Mouse (Mus musculus) frontal cortex, adult 2 months (tissue): ENCODE data around the gene Trmt44. TPM values are rescaled to one million over a fixed set of nuclear protein-coding genes. Genes with fewer than 3 reads are reported as not detected.

Experiments used
- DNase-seq, 2 experiments: peaks; one replicate each; pipeline ENCODE4 v3.0.0; 2022; ENCODE audit warnings: low spot score in 1 of 2; ENCODE audit errors: extremely low spot score in 1 of 2
- polyA plus RNA-seq: library from polyadenylated mRNA; depleted of rRNA; stranded (reverse); fragments of >200 nt; gene quantifications from 2 replicates; pipeline ENCODE4 v1.2.3, GENCODE M21; 2012; rRNA removed

The Trmt44 gene
- 5.5 and 6.8 TPM in 2 replicates for polyA plus RNA-seq

GRCm38 (mm10) chr5:35574653-35575599 lies at the start of gene Trmt44:
Trmt44 (minus strand) TSS chr5:35575070.
- DNase-seq, result peak; percentile 88 to 96

- no peak for DNase-seq
These were observed 49.0 kb upstream of the Trmt44 start for GRCm38 (mm10) chr5:35623831-35624230.

GRCm38 (mm10) chr5:35621114-35621513 lies 46.2 kb upstream of the Trmt44 start:
- no peak for DNase-seq

GRCm38 (mm10) chr5:35616943-35617342 lies 42.1 kb upstream of the Trmt44 start:
- DNase-seq, result no peak

GRCm38 (mm10) chr5:35612722-35613121 lies 37.9 kb upstream of the Trmt44 start:
- no peak for DNase-seq

GRCm38 (mm10) chr5:35611900-35612299 lies 37.0 kb upstream of the Trmt44 start:
- DNase-seq, result no peak

- DNase-seq, result no peak
These were observed 36.3 kb upstream of the Trmt44 start for GRCm38 (mm10) chr5:35611170-35611569.

GRCm38 (mm10) chr5:35610381-35610780 lies 35.5 kb upstream of the Trmt44 start:
- DNase-seq, result no peak

- no peak for DNase-seq
These were observed 35.1 kb upstream of the Trmt44 start for GRCm38 (mm10) chr5:35609971-35610370.

GRCm38 (mm10) chr5:35609381-35609780 lies 34.5 kb upstream of the Trmt44 start:
- no peak for DNase-seq

GRCm38 (mm10) chr5:35608559-35608958 lies 33.7 kb upstream of the Trmt44 start:
- no peak for DNase-seq

- peak in 1 of 2 experiments; percentile 24 for DNase-seq
These were observed 32.9 kb upstream of the Trmt44 start for GRCm38 (mm10) chr5:35607784-35608183.

- no peak for DNase-seq
These were observed 31.9 kb upstream of the Trmt44 start for GRCm38 (mm10) chr5:35606800-35607199.

- DNase-seq, result no peak
These were observed 30.5 kb upstream of the Trmt44 start for GRCm38 (mm10) chr5:35605355-35605754.

- DNase-seq, result no peak
These were observed 26.7 kb upstream of the Trmt44 start for GRCm38 (mm10) chr5:35601526-35601925.

- DNase-seq, result no peak
These were observed 25.4 kb upstream of the Trmt44 start for GRCm38 (mm10) chr5:35600233-35600632.

- no peak for DNase-seq
These were observed 21.6 kb upstream of the Trmt44 start for GRCm38 (mm10) chr5:35596169-35597160.

- DNase-seq, result peak in 1 of 2 experiments; percentile 88
These were observed 20.8 kb upstream of the Trmt44 start for GRCm38 (mm10) chr5:35595706-35596105.

- no peak for DNase-seq
These were observed 19.9 kb upstream of the Trmt44 start for GRCm38 (mm10) chr5:35594768-35595167.

GRCm38 (mm10) chr5:35593272-35593671 lies 18.4 kb upstream of the Trmt44 start:
- no peak for DNase-seq

- DNase-seq, result no peak
These were observed 18.0 kb upstream of the Trmt44 start for GRCm38 (mm10) chr5:35592824-35593223.
